Mouse (Mus musculus): ENCODE results near the gene Pcnx2. TPM values are rescaled to one million over a fixed set of nuclear protein-coding genes. Genes with fewer than 3 reads are reported as not detected.
A peak's percentile ranks its signal among the peaks of the same experiment; 100 is the strongest.

Gene Pcnx2
- polyA plus RNA-seq, 1 experiment, result 0.08 TPM

- Histone ChIP-seq H3K4me1 (ENCODE audit: control insufficient read depth, insufficient read depth, insufficient read length, low read length) (peaks cover 3% of the 10 kb centered on the region; the same call in 1 of the 2 replicates), H3K27me3 (ENCODE audit: control insufficient read depth, insufficient read depth, low read length) (peaks cover 10% of the 10 kb centered on the region), H3K27ac (ENCODE audit: insufficient read depth, low read depth, low read length) (no peak overlapping the region), H3K36me3 (ENCODE audit: control insufficient read depth, insufficient read depth, low read length) (no peaks in the 10 kb centered on the region), H3K4me3 (ENCODE audit: low read depth, low read length) (no peak overlapping the region)
- 28% methylated on average over 2 of the region's 2 CpGs for WGBS
- no peak for TF ChIP-seq POLR2A (IDR thresholded peaks at IDR 0.05; ENCODE audit: low read depth, low read length)
- TF ChIP-seq CTCF (IDR thresholded peaks at IDR 0.05; ENCODE audit: extremely low read depth, insufficient read length, insufficient replicate concordance, low read depth, low read length), result no peak
Measured at GRCm38 (mm10) chr8:125901167-125901566, 3.0 kb upstream of the Pcnx2 start.

GRCm38 (mm10) chr8:125898899-125899298 is 782 bp upstream of the Pcnx2 start:
- Histone ChIP-seq H3K27me3 (ENCODE audit: control insufficient read depth, insufficient read depth, low read length) (peaks cover 10% of the 10 kb centered on the region), H3K4me3 (ENCODE audit: low read depth, low read length) (no peak overlapping the region), H3K27ac (ENCODE audit: insufficient read depth, low read depth, low read length) (no peak overlapping the region), H3K36me3 (ENCODE audit: control insufficient read depth, insufficient read depth, low read length) (no peaks in the 10 kb centered on the region), H3K4me1 (ENCODE audit: control insufficient read depth, insufficient read depth, insufficient read length, low read length) (peaks cover 3% of the 10 kb centered on the region; the same call in 1 of the 2 replicates)
- 0% methylated on average over 6 of the region's 6 CpGs for WGBS
- TF ChIP-seq POLR2A (IDR thresholded peaks at IDR 0.05; ENCODE audit: low read depth, low read length) (no peak), CTCF (IDR thresholded peaks at IDR 0.05; ENCODE audit: extremely low read depth, insufficient read length, insufficient replicate concordance, low read depth, low read length) (peak; percentile 65; the same call in 1 of the 2 replicates)

- Histone ChIP-seq H3K4me1 (ENCODE audit: control insufficient read depth, insufficient read depth, insufficient read length, low read length) (peaks cover 3% of the 10 kb centered on the region; the same call in 1 of the 2 replicates), H3K27ac (ENCODE audit: insufficient read depth, low read depth, low read length) (no peak overlapping the region), H3K27me3 (ENCODE audit: control insufficient read depth, insufficient read depth, low read length) (peaks cover 10% of the 10 kb centered on the region), H3K4me3 (ENCODE audit: low read depth, low read length) (no peak overlapping the region), H3K36me3 (ENCODE audit: control insufficient read depth, insufficient read depth, low read length) (no peaks in the 10 kb centered on the region)
- 57% methylated on average over 11 of the region's 11 CpGs for WGBS
- TF ChIP-seq POLR2A (IDR thresholded peaks at IDR 0.05; ENCODE audit: low read depth, low read length) (no peak), CTCF (IDR thresholded peaks at IDR 0.05; ENCODE audit: extremely low read depth, insufficient read length, insufficient replicate concordance, low read depth, low read length) (no peak)
Measured at GRCm38 (mm10) chr8:125897388-125897787, 729 bp downstream of the Pcnx2 start.

- Histone ChIP-seq H3K4me1 (ENCODE audit: control insufficient read depth, insufficient read depth, insufficient read length, low read length) (no peaks in the 10 kb centered on the region), H3K27me3 (ENCODE audit: control insufficient read depth, insufficient read depth, low read length) (no peaks in the 10 kb centered on the region), H3K27ac (ENCODE audit: insufficient read depth, low read depth, low read length) (no peak overlapping the region), H3K4me3 (ENCODE audit: low read depth, low read length) (no peak overlapping the region), H3K36me3 (ENCODE audit: control insufficient read depth, insufficient read depth, low read length) (no peaks in the 10 kb centered on the region)
- TF ChIP-seq CTCF (IDR thresholded peaks at IDR 0.05; ENCODE audit: extremely low read depth, insufficient read length, insufficient replicate concordance, low read depth, low read length), result no peak
- no peak for TF ChIP-seq POLR2A (IDR thresholded peaks at IDR 0.05; ENCODE audit: low read depth, low read length)
- 76% methylated on average over 3 of the region's 3 CpGs for WGBS
Measured at GRCm38 (mm10) chr8:125889920-125890319, 8.2 kb downstream of the Pcnx2 start.

- Histone ChIP-seq H3K36me3 (ENCODE audit: control insufficient read depth, insufficient read depth, low read length) (no peaks in the 10 kb centered on the region), H3K4me3 (ENCODE audit: low read depth, low read length) (no peak overlapping the region), H3K27me3 (ENCODE audit: control insufficient read depth, insufficient read depth, low read length) (no peaks in the 10 kb centered on the region), H3K27ac (ENCODE audit: insufficient read depth, low read depth, low read length) (no peak overlapping the region), H3K4me1 (ENCODE audit: control insufficient read depth, insufficient read depth, insufficient read length, low read length) (no peaks in the 10 kb centered on the region)
- WGBS, result 44% methylated on average over 9 of the region's 9 CpGs
- TF ChIP-seq POLR2A (IDR thresholded peaks at IDR 0.05; ENCODE audit: low read depth, low read length), result no peak
Measured at GRCm38 (mm10) chr8:125887549-125887948, 10.6 kb downstream of the Pcnx2 start.

GRCm38 (mm10) chr8:125880447-125880846 is 17.7 kb downstream of the Pcnx2 start:
- no peaks in the 10 kb centered on the region for H3K4me1 ChIP-seq (ENCODE audit: control insufficient read depth, insufficient read depth, insufficient read length, low read length)
- H3K4me3 ChIP-seq (ENCODE audit: low read depth, low read length), result no peak overlapping the region
- no peak overlapping the region for H3K27ac ChIP-seq (ENCODE audit: insufficient read depth, low read depth, low read length)
- 87% methylated on average over 4 of the region's 4 CpGs for WGBS
- no peak for TF ChIP-seq POLR2A (IDR thresholded peaks at IDR 0.05; ENCODE audit: low read depth, low read length)
- TF ChIP-seq CTCF (IDR thresholded peaks at IDR 0.05; ENCODE audit: extremely low read depth, insufficient read length, insufficient replicate concordance, low read depth, low read length), result no peak
- no peaks in the 10 kb centered on the region for H3K36me3 ChIP-seq (ENCODE audit: control insufficient read depth, insufficient read depth, low read length)
- H3K27me3 ChIP-seq (ENCODE audit: control insufficient read depth, insufficient read depth, low read length), result no peaks in the 10 kb centered on the region

- TF ChIP-seq CTCF (IDR thresholded peaks at IDR 0.05; ENCODE audit: extremely low read depth, insufficient read length, insufficient replicate concordance, low read depth, low read length) (no peak), POLR2A (IDR thresholded peaks at IDR 0.05; ENCODE audit: low read depth, low read length) (no peak)
- Histone ChIP-seq H3K27me3 (ENCODE audit: control insufficient read depth, insufficient read depth, low read length) (no peaks in the 10 kb centered on the region), H3K4me1 (ENCODE audit: control insufficient read depth, insufficient read depth, insufficient read length, low read length) (no peaks in the 10 kb centered on the region), H3K4me3 (ENCODE audit: low read depth, low read length) (no peak overlapping the region), H3K27ac (ENCODE audit: insufficient read depth, low read depth, low read length) (no peak overlapping the region), H3K36me3 (ENCODE audit: control insufficient read depth, insufficient read depth, low read length) (no peaks in the 10 kb centered on the region)
- WGBS, result 19% methylated on average over 2 of the region's 2 CpGs
Measured at GRCm38 (mm10) chr8:125873250-125873534, 24.9 kb downstream of the Pcnx2 start.
